Mouse (Mus musculus) bone marrow, adult 2 months (tissue): ENCODE data around the gene Pdk3. TPM values are rescaled to one million over a fixed set of nuclear protein-coding genes. Genes with fewer than 3 reads are reported as not detected.

ENCODE experiments used
- H3K27ac ChIP-seq: fragments of 200-500 bp; 2 replicates; pipeline ENCODE4 v1.5.1; 2012; ENCODE audit warnings: low read depth, mild to moderate bottlenecking, control low read depth, inconsistent platforms, low read length; ENCODE audit not compliant: control insufficient read depth, poor library complexity, insufficient read depth
- H3K4me1 ChIP-seq: fragments of 200-500 bp; 2 replicates; pipeline ENCODE4 v1.6.1; 2011; ENCODE audit warnings: low read length; ENCODE audit not compliant: control insufficient read depth, insufficient read depth
- H3K4me3 ChIP-seq: fragments of 200-500 bp; replicated peaks from 2 replicates; pipeline ENCODE3; 2011; ENCODE audit warnings: mild to moderate bottlenecking, low read depth, low read length, control low read depth; ENCODE audit not compliant: control insufficient read depth
- CTCF ChIP-seq: fragments of 200-500 bp; IDR thresholded peaks from 2 replicates; pipeline ENCODE4 v1.5.1; 2011; ENCODE audit warnings: low read length, control low read depth; ENCODE audit not compliant: control insufficient read depth, insufficient read depth
- POLR2A ChIP-seq: fragments of 200-500 bp; IDR thresholded peaks from 2 replicates; pipeline ENCODE4 v1.6.1; 2011; ENCODE audit warnings: low read depth, mild to moderate bottlenecking, control low read depth, low read length, borderline replicate concordance; ENCODE audit not compliant: control insufficient read depth
- WGBS: fragments of 180-500 bp; shearing (Covaris S2); methylation state at CpG from one replicate; pipeline ENCODE4 v1.1.7; 2018; 5-methylcytosine and 5-hydroxymethylcytosine counted together
- polyA plus RNA-seq: library from polyadenylated mRNA; stranded (reverse); fragments of >200 nt; gene quantifications from 2 replicates; pipeline ENCODE4 v1.2.4, GENCODE M21; 2011; ENCODE audit warnings: low replicate concordance; ENCODE audit not compliant: missing spikeins, insufficient read depth, insufficient read length

Gene Pdk3
- 7.6 and 21.7 TPM in 2 replicates for polyA plus RNA-seq

- H3K27ac ChIP-seq = peak within 1 kb of the TSS; percentile 85
- WGBS = 18% methylated on average over 57 of the region's 68 CpGs
- TF ChIP-seq POLR2A (peak; percentile 55; the same call in 1 of the 2 replicates), CTCF (no peak)
- H3K4me3 ChIP-seq = peak within 1 kb of the TSS; percentile 90
- no peaks in the 10 kb centered on the region for H3K4me1 ChIP-seq
These were observed at the start of gene Pdk3 for GRCm38 (mm10) chrX:93831561-93832336. TSS of gene Pdk3 (minus strand) at chrX:93832201.

DNA sequence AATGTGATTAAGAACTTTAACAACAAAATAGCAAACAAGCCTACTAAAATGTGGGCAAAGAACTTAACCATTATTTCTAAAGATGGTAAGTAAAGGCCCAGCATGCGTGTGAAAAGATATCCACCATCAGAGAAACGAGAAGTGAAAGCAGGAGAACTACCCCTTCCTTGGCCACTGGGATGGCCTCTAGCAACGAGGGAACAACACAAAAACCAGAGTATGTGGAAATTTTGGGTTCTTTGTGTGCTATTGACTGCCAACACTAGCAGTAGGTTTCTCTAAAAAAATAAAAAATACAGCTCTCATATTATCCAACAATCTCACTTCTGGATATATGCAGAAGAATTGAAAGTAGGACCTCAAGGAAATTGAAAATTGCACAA, 45.6 kb upstream of the Pdk3 start:
- Histone ChIP-seq H3K27ac (no peak overlapping the region), H3K4me3 (no peak overlapping the region), H3K4me1 (no peaks in the 10 kb centered on the region)
- no peak for TF ChIP-seq CTCF
- TF ChIP-seq POLR2A = no peak
- WGBS = 25% methylated on average over 3 of the region's 3 CpGs

- H3K4me1 ChIP-seq = no peaks in the 10 kb centered on the region
- H3K4me3 ChIP-seq = no peak overlapping the region
- 82% methylated on average over 7 of the region's 7 CpGs for WGBS
- TF ChIP-seq CTCF (no peak), POLR2A (no peak)
- no peak overlapping the region for H3K27ac ChIP-seq
These were observed 45.1 kb upstream of the Pdk3 start for GRCm38 (mm10) chrX:93876981-93877633.

- H3K4me1 ChIP-seq = no peaks in the 10 kb centered on the region
- no peak overlapping the region for H3K27ac ChIP-seq
- no peak for TF ChIP-seq CTCF
- TF ChIP-seq POLR2A = no peak
- WGBS = 8% methylated on average over 2 of the region's 2 CpGs
- H3K4me3 ChIP-seq = no peak overlapping the region
These were observed 31.4 kb upstream of the Pdk3 start for GRCm38 (mm10) chrX:93863393-93863792.

DNA sequence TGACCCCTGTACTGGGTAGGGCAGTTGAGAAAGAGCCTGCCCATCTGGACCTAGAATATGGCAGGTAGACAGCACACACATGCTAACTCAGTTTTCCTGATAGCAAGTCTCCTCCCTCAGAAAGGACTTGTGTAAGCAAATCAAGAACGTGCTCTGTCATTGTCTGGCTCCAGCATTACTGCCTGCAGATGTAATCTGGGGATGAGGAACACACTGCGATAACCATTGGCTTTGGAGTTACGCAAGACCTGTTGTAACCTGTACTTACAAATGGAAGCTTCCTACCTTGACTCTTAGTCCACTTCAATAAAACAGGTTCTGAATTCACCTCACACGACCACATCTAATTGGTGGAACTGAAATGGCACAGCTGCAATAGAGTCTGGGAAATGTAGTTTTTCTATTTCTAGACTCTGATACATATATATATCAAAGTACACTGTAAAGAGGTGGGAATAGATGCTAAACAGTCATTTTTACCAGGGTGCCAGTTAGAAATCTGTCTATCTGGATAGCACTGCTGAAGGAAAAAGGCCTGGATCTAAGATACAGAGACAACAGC, 30.6 kb upstream of the Pdk3 start:
- WGBS = 36% methylated on average over 4 of the region's 4 CpGs

GRCm38 (mm10) chrX:93857756-93858155, 25.8 kb upstream of the Pdk3 start:
- TF ChIP-seq POLR2A (no peak), CTCF (no peak)
- Histone ChIP-seq H3K27ac (no peak overlapping the region), H3K4me3 (no peak overlapping the region), H3K4me1 (no peaks in the 10 kb centered on the region)
- 79% methylated on average over 3 of the region's 3 CpGs for WGBS

More for the DNA sequence above, 30.6 kb upstream of the Pdk3 start:
- Histone ChIP-seq H3K27ac (no peak overlapping the region), H3K4me1 (no peaks in the 10 kb centered on the region), H3K4me3 (no peak overlapping the region)
- TF ChIP-seq CTCF (no peak), POLR2A (no peak)

DNA sequence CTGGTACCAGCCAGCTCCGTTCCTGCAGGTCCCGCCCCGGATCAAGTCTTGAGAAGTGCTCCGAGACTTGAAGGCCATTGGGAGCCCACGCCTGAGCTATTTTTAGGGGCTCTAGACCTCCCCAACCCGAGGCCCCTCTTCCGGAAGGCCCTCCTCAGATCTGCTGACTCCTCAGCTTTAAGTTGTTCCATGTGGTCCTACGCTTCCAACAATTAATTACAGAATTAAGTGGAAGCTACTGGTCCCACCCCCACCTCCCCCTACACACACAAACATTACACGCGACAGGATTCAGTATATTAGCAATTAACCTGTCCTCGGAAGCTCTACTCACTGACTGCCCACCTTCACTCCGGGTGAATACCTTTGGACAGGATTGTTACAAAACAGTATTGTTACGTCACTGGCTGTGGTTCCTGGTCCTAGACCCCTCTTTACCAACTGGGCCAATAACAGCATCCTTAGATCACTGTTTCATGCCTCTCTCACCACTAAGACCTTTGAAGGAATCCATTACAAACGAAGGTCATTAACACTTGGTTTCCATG, 410 bp upstream of the Pdk3 start:
- Histone ChIP-seq H3K4me1 (no peaks in the 10 kb centered on the region), H3K27ac (peak overlapping the region; percentile 85), H3K4me3 (peak overlapping the region; percentile 90)
- WGBS = 27% methylated on average over 14 of the region's 14 CpGs
- TF ChIP-seq POLR2A (peak; percentile 2; the same call in 1 of the 2 replicates), CTCF (no peak)

- TF ChIP-seq POLR2A (no peak), CTCF (no peak)
- Histone ChIP-seq H3K4me3 (no peak overlapping the region), H3K27ac (no peak overlapping the region), H3K4me1 (no peaks in the 10 kb centered on the region)
- 73% methylated on average over 2 of the region's 2 CpGs for WGBS
These were observed 6.2 kb downstream of the Pdk3 start for GRCm38 (mm10) chrX:93825787-93826186.
